Mouse (Mus musculus): ENCODE measurements around the gene Fam168b. TPM values are rescaled to one million over a fixed set of nuclear protein-coding genes. Genes with fewer than 3 reads are reported as not detected.

Fam168b gene
- total RNA-seq (2021) = 100 to 1,000 TPM; 232 to 236 TPM

GRCm38 (mm10) chr1:34842887-34843618 is at the start of gene Fam168b:
Gene Fam168b (minus strand): TSS chr1:34843065.
- DNase-seq (ENCODE audit: extremely low spot score in 1 of 2, low spot score in 1 of 2) = peak; percentile 78 to 87

GRCm38 (mm10) chr1:34892466-34892865 is 49.6 kb upstream of the Fam168b start:
- DNase-seq (ENCODE audit: extremely low spot score in 1 of 2, low spot score in 1 of 2) = no peak

- peak; percentile 42 to 62 for DNase-seq (ENCODE audit: extremely low spot score in 1 of 2, low spot score in 1 of 2)
Observed at GRCm38 (mm10) chr1:34891559-34892289, 48.9 kb upstream of the Fam168b start.

DNA sequence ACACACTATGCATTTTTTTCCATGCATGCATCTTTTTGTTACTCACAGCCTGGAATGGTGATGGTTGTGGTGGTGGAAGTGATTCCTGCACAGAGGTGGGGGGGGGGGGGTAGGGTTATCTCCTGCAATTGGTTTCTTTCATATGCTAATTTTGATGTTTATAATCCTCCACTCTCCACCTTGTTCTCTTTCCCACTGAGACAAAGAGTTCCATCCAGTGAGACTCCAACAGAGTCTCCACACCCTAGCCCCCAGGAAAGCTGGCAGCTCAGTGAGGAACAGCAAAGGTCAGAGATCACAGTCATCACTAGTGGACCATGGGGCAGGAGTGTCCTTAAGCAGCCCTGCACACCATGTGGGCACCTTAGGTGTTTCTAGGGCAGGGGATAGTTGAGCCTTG is 40.9 kb upstream of the Fam168b start:
- no peak for DNase-seq (ENCODE audit: extremely low spot score in 1 of 2, low spot score in 1 of 2)

DNA sequence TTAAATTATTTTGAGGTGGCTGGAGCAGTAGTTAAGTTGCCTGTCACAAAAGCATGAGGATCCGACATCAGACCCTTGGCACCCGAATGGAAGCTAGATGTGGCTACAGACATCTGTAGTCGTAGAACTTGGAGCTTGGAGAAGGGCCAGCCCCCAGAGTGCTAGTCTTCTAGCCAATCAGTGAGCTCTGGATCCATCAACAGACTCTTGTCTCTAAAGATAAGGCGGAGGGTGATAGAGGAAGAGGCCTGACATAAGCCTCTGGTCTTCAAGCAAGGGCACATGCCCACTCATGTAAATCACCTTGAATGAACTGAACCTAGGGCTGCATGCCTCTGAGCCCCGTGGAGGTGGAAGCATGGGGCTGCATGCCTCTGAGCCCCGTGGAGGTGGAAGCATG is 36.7 kb upstream of the Fam168b start:
- no peak for DNase-seq (ENCODE audit: extremely low spot score in 1 of 2, low spot score in 1 of 2)

GRCm38 (mm10) chr1:34873551-34873950 is 30.7 kb upstream of the Fam168b start:
- peak in 1 of 2 experiments; percentile 5 for DNase-seq (ENCODE audit: extremely low spot score in 1 of 2, low spot score in 1 of 2)

- no peak for DNase-seq (ENCODE audit: extremely low spot score in 1 of 2, low spot score in 1 of 2)
Observed at GRCm38 (mm10) chr1:34871170-34871569, 28.3 kb upstream of the Fam168b start.

DNA sequence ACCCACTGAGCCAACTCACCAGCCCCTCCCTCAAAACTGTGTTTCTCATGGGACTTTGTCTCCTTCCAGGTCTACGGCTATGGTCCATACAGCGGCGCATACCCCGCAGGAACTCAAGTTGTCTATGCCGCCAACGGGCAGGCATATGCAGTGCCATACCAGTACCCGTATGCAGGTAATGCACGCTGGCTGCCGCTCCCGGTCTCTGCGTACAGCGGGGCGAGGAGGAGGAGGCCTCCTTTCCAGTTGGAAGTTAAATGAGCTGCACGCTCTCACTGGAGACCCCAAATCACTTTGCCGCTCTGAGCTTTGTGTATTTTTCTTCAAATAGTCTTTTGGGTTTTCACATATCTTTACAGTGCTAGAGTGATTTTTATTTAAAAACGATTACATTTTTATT is 26.4 kb upstream of the Fam168b start:
- no peak for DNase-seq (ENCODE audit: extremely low spot score in 1 of 2, low spot score in 1 of 2)

DNA sequence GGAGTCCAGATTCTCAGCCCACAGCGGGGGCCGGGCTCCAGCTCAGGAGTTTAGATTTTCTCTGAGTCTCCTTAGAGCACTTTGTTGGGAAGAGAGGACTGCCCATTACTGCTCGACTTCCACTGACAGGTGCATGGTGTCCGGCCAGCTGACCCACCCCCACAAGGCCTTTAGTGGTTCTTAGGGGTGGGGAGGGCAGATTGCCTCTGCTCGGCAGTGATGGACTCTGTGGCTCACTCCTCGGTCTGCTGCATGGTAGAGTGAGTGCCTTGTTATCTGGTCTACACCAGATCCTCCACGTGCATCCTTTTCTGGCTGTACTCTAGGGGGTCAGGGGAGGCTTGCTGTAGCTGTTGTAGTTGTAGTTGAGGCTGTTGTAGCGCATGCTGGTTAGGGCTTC is 25.5 kb upstream of the Fam168b start:
- no peak for DNase-seq (ENCODE audit: extremely low spot score in 1 of 2, low spot score in 1 of 2)

DNA sequence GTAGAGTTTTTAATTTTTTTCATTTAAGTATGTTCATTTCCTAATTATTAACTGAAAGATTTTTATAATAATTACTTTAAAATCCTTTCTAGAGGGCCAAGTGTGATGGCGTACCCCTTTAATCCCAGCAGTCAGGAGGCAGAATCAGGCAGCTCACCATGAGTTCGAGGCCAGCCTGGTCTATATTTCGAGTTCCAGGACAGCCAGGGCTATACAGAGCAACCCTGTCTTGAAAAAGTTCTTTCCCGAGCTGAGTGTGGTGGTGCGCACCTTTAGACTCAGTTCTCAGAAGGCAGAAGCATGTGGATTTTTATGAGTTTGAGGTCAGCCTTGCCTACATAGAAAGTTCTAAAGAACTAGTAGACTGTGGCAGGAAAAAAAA is 24.7 kb upstream of the Fam168b start:
- DNase-seq (ENCODE audit: extremely low spot score in 1 of 2, low spot score in 1 of 2) = no peak

- peak; percentile 69 to 94 for DNase-seq (ENCODE audit: extremely low spot score in 1 of 2, low spot score in 1 of 2)
Observed at GRCm38 (mm10) chr1:34866815-34867573, 24.1 kb upstream of the Fam168b start.

GRCm38 (mm10) chr1:34865866-34866265 is 23.0 kb upstream of the Fam168b start:
- DNase-seq (ENCODE audit: extremely low spot score in 1 of 2, low spot score in 1 of 2) = no peak

DNA sequence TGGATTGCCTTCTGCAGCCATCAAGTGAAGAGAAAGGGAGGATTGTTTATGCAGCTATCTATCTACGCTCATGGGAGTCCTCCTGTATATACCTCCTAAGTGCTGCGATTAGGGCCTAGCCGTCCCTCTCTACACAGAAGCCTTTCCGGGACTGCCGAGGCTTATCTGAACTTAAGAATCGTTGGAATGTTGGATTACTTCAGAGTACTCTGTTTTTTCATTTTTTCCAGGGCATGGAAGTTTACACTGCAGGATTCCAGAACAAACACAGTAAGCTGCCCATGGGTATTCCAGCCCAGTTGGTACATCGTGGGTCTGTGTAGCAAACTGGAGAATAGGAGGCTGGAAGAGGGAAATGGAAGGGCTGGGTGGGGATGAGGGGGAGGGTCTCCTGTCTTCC is 21.4 kb upstream of the Fam168b start:
- DNase-seq (ENCODE audit: extremely low spot score in 1 of 2, low spot score in 1 of 2) = no peak

DNA sequence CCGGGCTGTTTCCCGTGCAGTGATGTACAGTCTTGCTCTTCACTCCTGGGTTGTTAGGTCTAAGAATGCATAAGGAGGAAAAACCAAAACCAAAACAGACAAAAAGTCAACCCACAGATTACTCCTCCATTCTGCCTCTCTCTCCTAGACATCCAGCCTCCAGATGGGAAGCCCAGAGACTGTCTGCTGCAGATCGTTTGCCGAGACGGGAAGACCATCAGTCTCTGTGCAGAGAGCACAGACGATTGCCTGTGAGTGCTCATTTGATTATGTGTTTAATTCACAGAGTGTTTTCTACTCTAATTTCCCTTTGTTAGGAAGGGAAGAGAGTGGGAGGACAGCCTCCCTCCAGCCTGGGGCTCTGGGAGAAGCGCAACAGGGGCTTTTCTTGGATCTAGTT is 20.5 kb upstream of the Fam168b start:
- no peak for DNase-seq (ENCODE audit: extremely low spot score in 1 of 2, low spot score in 1 of 2)

DNA sequence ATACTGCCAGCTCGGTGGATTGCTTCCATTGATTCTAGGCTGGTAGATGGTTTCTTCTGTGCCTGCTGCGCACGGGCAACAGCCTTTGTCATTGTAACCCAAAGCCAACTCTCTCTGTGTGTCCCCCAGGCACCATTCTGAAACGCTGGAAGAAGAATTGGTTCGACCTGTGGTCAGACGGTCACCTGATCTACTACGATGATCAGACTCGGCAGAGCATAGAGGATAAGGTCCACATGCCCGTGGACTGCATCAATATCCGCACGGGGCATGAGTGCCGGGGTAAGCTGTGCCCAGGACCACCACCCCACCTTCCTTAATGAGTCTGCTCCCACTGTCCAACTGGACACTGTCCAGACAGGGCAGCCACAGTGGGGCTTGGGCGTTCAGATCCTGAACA is 20.0 kb upstream of the Fam168b start:
- DNase-seq (ENCODE audit: extremely low spot score in 1 of 2, low spot score in 1 of 2) = no peak

GRCm38 (mm10) chr1:34860205-34860604 is 17.3 kb upstream of the Fam168b start:
- no peak for DNase-seq (ENCODE audit: extremely low spot score in 1 of 2, low spot score in 1 of 2)

GRCm38 (mm10) chr1:34859761-34860160 is 16.9 kb upstream of the Fam168b start:
- no peak for DNase-seq (ENCODE audit: extremely low spot score in 1 of 2, low spot score in 1 of 2)

GRCm38 (mm10) chr1:34858671-34859070 is 15.8 kb upstream of the Fam168b start:
- no peak for DNase-seq (ENCODE audit: extremely low spot score in 1 of 2, low spot score in 1 of 2)

GRCm38 (mm10) chr1:34855056-34855739 is 12.3 kb upstream of the Fam168b start:
- DNase-seq (ENCODE audit: extremely low spot score in 1 of 2, low spot score in 1 of 2) = no peak

DNA sequence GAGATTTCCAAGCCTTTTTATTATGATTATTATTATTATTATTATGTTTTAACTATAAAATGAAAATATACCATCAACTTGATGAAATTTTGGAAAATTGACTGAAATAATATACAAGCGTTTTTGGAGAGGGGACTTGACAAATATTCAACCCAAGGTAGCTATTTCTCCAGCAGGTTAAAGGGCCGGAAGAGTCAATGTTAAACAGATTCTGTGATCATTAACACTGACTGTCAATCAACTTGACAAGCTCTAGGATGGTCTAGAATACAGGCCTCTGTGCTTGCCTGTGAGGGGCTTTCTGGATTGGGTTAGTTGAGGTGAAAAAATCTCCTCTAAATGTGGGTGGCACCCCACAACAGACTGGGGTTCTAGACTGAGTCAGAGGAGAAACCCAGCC is 10.9 kb upstream of the Fam168b start:
- DNase-seq (ENCODE audit: extremely low spot score in 1 of 2, low spot score in 1 of 2) = no peak

All from layer of hippocampus, postnatal 25 days (tissue).